Mouse (Mus musculus) myocyte (in vitro differentiated cells): ENCODE data around the gene Arntl. TPM values are rescaled to one million over a fixed set of nuclear protein-coding genes. Genes with fewer than 3 reads are reported as not detected.
A peak's percentile ranks its signal among the peaks of the same experiment; 100 is the strongest.

Source experiments
- H3K27me3 ChIP-seq: one replicate; pipeline ENCODE4 v1.6.1; 2011; ENCODE audit not compliant: control insufficient read depth, insufficient read depth, insufficient read length
- H3K36me3 ChIP-seq: one replicate; pipeline ENCODE4 v1.6.1; 2011; ENCODE audit not compliant: control insufficient read depth, insufficient read depth
- H3K4me2 ChIP-seq: one replicate; pipeline ENCODE4 v1.6.1; 2011; ENCODE audit warnings: low read depth, control low read depth
- H3K4me3 ChIP-seq: one replicate; pipeline ENCODE4 v1.5.1; 2011; ENCODE audit warnings: mild to moderate bottlenecking, control low read depth, moderate library complexity
- H3K79me2 ChIP-seq: one replicate; pipeline ENCODE4 v1.6.1; 2011; ENCODE audit not compliant: control insufficient read depth, insufficient read depth
- H3ac ChIP-seq: one replicate; pipeline ENCODE4 v1.6.1; 2011; ENCODE audit not compliant: control insufficient read depth, insufficient read length
- CEBPB ChIP-seq: IDR thresholded peaks from 2 replicates; pipeline ENCODE4 v1.6.1; 2011; ENCODE audit warnings: mild to moderate bottlenecking, moderate library complexity; ENCODE audit not compliant: poor library complexity, insufficient read depth, severe bottlenecking
- E2F4 ChIP-seq: IDR thresholded peaks from one replicate; pipeline ENCODE4 v1.6.1; 2011; ENCODE audit warnings: mild to moderate bottlenecking, control low read depth, moderate library complexity; ENCODE audit not compliant: insufficient read depth
- MAX ChIP-seq: IDR thresholded peaks from one replicate; pipeline ENCODE4 v1.6.1; 2011; ENCODE audit warnings: low read depth, mild to moderate bottlenecking, control low read depth
- MYOD1 ChIP-seq, 3 experiments: IDR thresholded peaks; one replicate each; pipeline ENCODE4 v1.6.1; 2011; ENCODE audit warnings: control low read depth in 2 of 3, low read depth in 2 of 3, mild to moderate bottlenecking in 2 of 3, moderate library complexity in 1 of 3; ENCODE audit not compliant: insufficient read length in 2 of 3, control insufficient read depth in 1 of 3
- MYOG ChIP-seq, 3 experiments: IDR thresholded peaks; one replicate each; pipeline ENCODE4 v1.6.1; 2011; ENCODE audit warnings: control low read depth in 2 of 3, low read depth in 2 of 3, mild to moderate bottlenecking in 2 of 3; ENCODE audit not compliant: insufficient read length in 2 of 3, control insufficient read depth in 1 of 3, insufficient read depth in 1 of 3
- POLR2AphosphoS2 ChIP-seq: IDR thresholded peaks from one replicate; pipeline ENCODE4 v1.6.1; 2011; ENCODE audit warnings: low read depth, control low read depth; ENCODE audit not compliant: insufficient read length
- REST ChIP-seq: IDR thresholded peaks from one replicate; pipeline ENCODE4 v1.6.1; 2011; ENCODE audit warnings: mild to moderate bottlenecking, control low read depth, moderate library complexity; ENCODE audit not compliant: insufficient read depth, insufficient read length
- SRF ChIP-seq: IDR thresholded peaks from one replicate; pipeline ENCODE4 v1.6.1; 2011; ENCODE audit warnings: low read depth; ENCODE audit not compliant: control insufficient read depth, insufficient read length
- TCF12 ChIP-seq: IDR thresholded peaks from one replicate; pipeline ENCODE4 v1.6.1; 2011; ENCODE audit warnings: mild to moderate bottlenecking, control low read depth; ENCODE audit not compliant: poor library complexity, insufficient read depth, severe bottlenecking
- TCF3 ChIP-seq: IDR thresholded peaks from one replicate; pipeline ENCODE4 v1.6.1; 2011; ENCODE audit warnings: low read depth, control low read depth; ENCODE audit not compliant: insufficient read length
- USF1 ChIP-seq: IDR thresholded peaks from one replicate; pipeline ENCODE4 v1.6.1; 2011; ENCODE audit warnings: low read depth, mild to moderate bottlenecking, control low read depth, moderate library complexity
- polyA plus RNA-seq: library from polyadenylated mRNA; unstranded; fragments of >200 nt; fragmentation: generic; extraction: Trizol; gene quantifications from one replicate; pipeline ENCODE4 v1.2.1, GENCODE M21; 2012; ENCODE audit warnings: missing spikeins

Arntl gene
- polyA plus RNA-seq, 1 experiment, result 10.5 TPM

GRCm38 (mm10) chr7:113310136-113310535 lies 102.9 kb downstream of the Arntl start:
- no peak for TF ChIP-seq MAX
- no peak for TF ChIP-seq USF1

GRCm38 (mm10) chr7:113311784-113312183 lies 104.5 kb downstream of the Arntl start:
- Histone ChIP-seq H3K79me2 (no peaks in the 10 kb centered on the region), H3K27me3 (no peaks in the 10 kb centered on the region), H3K36me3 (peaks cover 28% of the 10 kb centered on the region), H3K4me3 (no peak overlapping the region), H3ac (no peak overlapping the region), H3K4me2 (no peak overlapping the region)
- no peak for TF ChIP-seq MAX
- TF ChIP-seq SRF, result no peak
- TF ChIP-seq E2F4, result no peak
- no peak for TF ChIP-seq REST
- no peak for TF ChIP-seq POLR2AphosphoS2
- no peak for TF ChIP-seq TCF3
- TF ChIP-seq USF1, result no peak
- TF ChIP-seq MYOD1 (IDR thresholded peaks at IDR 0.05; ENCODE audit: control insufficient read depth in 1 of 3, insufficient read length in 2 of 3, low read depth in 2 of 3), result no peak
- TF ChIP-seq MYOG (IDR thresholded peaks at IDR 0.05; ENCODE audit: control insufficient read depth in 1 of 3, insufficient read depth in 1 of 3, insufficient read length in 2 of 3, low read depth in 2 of 3), result no peak

More at GRCm38 (mm10) chr7:113310136-113310535, 102.9 kb downstream of the Arntl start:
- H3K4me2 ChIP-seq, result no peak overlapping the region
- no peak overlapping the region for H3K4me3 ChIP-seq
- H3K36me3 ChIP-seq, result peaks cover 21% of the 10 kb centered on the region
- no peaks in the 10 kb centered on the region for H3K79me2 ChIP-seq
- H3K27me3 ChIP-seq, result no peaks in the 10 kb centered on the region
- no peak overlapping the region for H3ac ChIP-seq

- no peak for TF ChIP-seq MYOD1 (IDR thresholded peaks at IDR 0.05; ENCODE audit: control insufficient read depth in 1 of 3, insufficient read length in 2 of 3, low read depth in 2 of 3)
- no peak overlapping the region for H3ac ChIP-seq
- H3K4me3 ChIP-seq, result no peak overlapping the region
- H3K27me3 ChIP-seq, result no peaks in the 10 kb centered on the region
- peaks cover 17% of the 10 kb centered on the region for H3K36me3 ChIP-seq
- no peaks in the 10 kb centered on the region for H3K79me2 ChIP-seq
- no peak overlapping the region for H3K4me2 ChIP-seq
Measured at GRCm38 (mm10) chr7:113320128-113320527, 112.9 kb downstream of the Arntl start.

- H3K36me3 ChIP-seq, result no peaks in the 10 kb centered on the region
Measured at GRCm38 (mm10) chr7:113334036-113334435, 126.8 kb downstream of the Arntl start.

GRCm38 (mm10) chr7:113335250-113335649 lies 128.0 kb downstream of the Arntl start:
- Histone ChIP-seq H3K27me3 (no peaks in the 10 kb centered on the region), H3K4me2 (no peak overlapping the region), H3K4me3 (no peak overlapping the region), H3K79me2 (no peaks in the 10 kb centered on the region), H3ac (no peak overlapping the region), H3K36me3 (no peaks in the 10 kb centered on the region)
- TF ChIP-seq REST (no peak), POLR2AphosphoS2 (no peak), TCF12 (no peak), MYOD1 (IDR thresholded peaks at IDR 0.05; ENCODE audit: control insufficient read depth in 1 of 3, insufficient read length in 2 of 3, low read depth in 2 of 3) (no peak), MAX (no peak), TCF3 (no peak), CEBPB (no peak), E2F4 (no peak), MYOG (IDR thresholded peaks at IDR 0.05; ENCODE audit: control insufficient read depth in 1 of 3, insufficient read depth in 1 of 3, insufficient read length in 2 of 3, low read depth in 2 of 3) (no peak)

More at GRCm38 (mm10) chr7:113334036-113334435, 126.8 kb downstream of the Arntl start:
- H3K4me3 ChIP-seq, result no peak overlapping the region
- no peak overlapping the region for H3K4me2 ChIP-seq
- TF ChIP-seq MAX (no peak), REST (no peak)
- no peaks in the 10 kb centered on the region for H3K79me2 ChIP-seq
- no peak overlapping the region for H3ac ChIP-seq
- H3K27me3 ChIP-seq, result no peaks in the 10 kb centered on the region

GRCm38 (mm10) chr7:113347271-113347670 lies 140.0 kb downstream of the Arntl start:
- H3K4me2 ChIP-seq, result peak overlapping the region; percentile 59
- H3ac ChIP-seq, result no peak overlapping the region
- TF ChIP-seq USF1, result no peak
- H3K4me3 ChIP-seq, result no peak overlapping the region
- no peaks in the 10 kb centered on the region for H3K36me3 ChIP-seq
- H3K79me2 ChIP-seq, result no peaks in the 10 kb centered on the region
- H3K27me3 ChIP-seq, result no peaks in the 10 kb centered on the region
